Mouse (Mus musculus): ENCODE measurements at regions not wholly inside any gene's neighbourhood (a gene's known extent, or its start where the extent isn't known, plus 50 kb on each side); places are given as distances from the start of the nearest gene placed in this dataset.

DNA sequence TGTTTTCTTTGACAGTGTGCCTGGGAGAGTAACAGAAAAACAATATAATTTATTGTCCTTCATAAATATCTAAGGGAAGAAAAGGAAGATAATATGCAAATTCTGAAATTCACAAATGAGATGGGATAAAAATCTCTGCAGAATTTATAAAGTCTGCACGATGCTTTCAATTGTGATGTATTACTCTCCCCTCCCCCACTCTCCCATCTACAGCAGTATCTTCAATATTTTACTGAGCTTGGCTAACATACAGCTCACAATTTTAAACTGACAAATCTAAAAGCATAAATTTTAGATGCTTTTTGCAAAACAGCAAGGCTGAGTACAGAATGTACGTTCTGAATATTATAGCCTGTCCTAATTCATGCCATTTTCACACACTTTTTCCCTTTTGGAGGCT lies 243.6 kb upstream of the Sptlc3 start:
- TF ChIP-seq KAT2A (conservative IDR thresholded peaks at IDR 0.05; ENCODE audit: low read depth, low read length) (no peak), CTCF (IDR thresholded peaks at IDR 0.05 in 2 of 3, conservative IDR thresholded peaks at IDR 0.05 in 1 of 3; ENCODE audit: control insufficient read depth in 1 of 3, insufficient read depth in 1 of 3, low read depth in 2 of 3, low read length in 3 of 3, poor library complexity in 1 of 3, severe bottlenecking in 1 of 3) (no peak), RCOR1 (IDR thresholded peaks at IDR 0.05; ENCODE audit: low read depth, low read length) (no peak), HCFC1 (IDR thresholded peaks at IDR 0.05; ENCODE audit: low read depth, low read length) (no peak), SMC3 (IDR thresholded peaks at IDR 0.05; ENCODE audit: low read depth, low read length) (no peak), POLR2A (IDR thresholded peaks at IDR 0.05; ENCODE audit: control insufficient read depth in 1 of 2, insufficient read depth in 1 of 2, low read depth in 1 of 2, low read length in 2 of 2, poor library complexity in 1 of 2) (no peak), UBTF (IDR thresholded peaks at IDR 0.05; ENCODE audit: borderline replicate concordance, insufficient read depth, low read depth, low read length) (no peak), MYB (IDR thresholded peaks at IDR 0.05; ENCODE audit: low read depth, low read length) (no peak), MXI1 (IDR thresholded peaks at IDR 0.05; ENCODE audit: low read depth, low read length) (no peak), POLR2AphosphoS5 (IDR thresholded peaks at IDR 0.05; ENCODE audit: borderline replicate concordance, low read depth, low read length) (no peak), EP300 (IDR thresholded peaks at IDR 0.05; ENCODE audit: low read depth in 1 of 2, low read length in 2 of 2) (no peak)
